Mouse (Mus musculus) neural tube, embryonic 13.5 days (tissue): ENCODE results near the gene Fkbp15. TPM values are rescaled to one million over a fixed set of nuclear protein-coding genes. Genes with fewer than 3 reads are reported as not detected.
A peak's percentile ranks its signal among the peaks of the same experiment; 100 is the strongest.

Experiments
- ATAC-seq: fragments of 200-750 bp; cut with Nextera tagmentation; 2 replicates; pipeline ENCODE4 v1.8.0; 2017; ENCODE audit warnings: low read depth, mild to moderate bottlenecking, moderate TSS enrichment, moderate library complexity
- H3K27ac ChIP-seq: fragments of 300-500 bp; sonication (generic); replicated peaks from 2 replicates; pipeline ENCODE4 v1.5.1; 2015; ENCODE audit warnings: moderate library complexity, mild to moderate bottlenecking, inconsistent platforms
- H3K27me3 ChIP-seq: fragments of 300-500 bp; sonication (generic); 2 replicates; pipeline ENCODE4 v1.6.1; 2015; ENCODE audit warnings: mild to moderate bottlenecking, inconsistent platforms
- H3K36me3 ChIP-seq: fragments of 300-500 bp; sonication (generic); 2 replicates; pipeline ENCODE4 v1.6.1; 2015; ENCODE audit warnings: mild to moderate bottlenecking, inconsistent platforms
- H3K4me1 ChIP-seq: fragments of 300-500 bp; sonication (generic); replicated peaks from 2 replicates; pipeline ENCODE4 v1.6.1; 2015; ENCODE audit warnings: inconsistent platforms
- H3K4me2 ChIP-seq: fragments of 300-500 bp; sonication (generic); 2 replicates; pipeline ENCODE4 v1.6.1; 2015; ENCODE audit warnings: inconsistent platforms, mild to moderate bottlenecking, moderate library complexity
- H3K4me3 ChIP-seq: fragments of 300-500 bp; sonication (generic); 2 replicates; pipeline ENCODE4 v1.5.1; 2015; ENCODE audit warnings: mild to moderate bottlenecking, inconsistent platforms
- H3K9ac ChIP-seq: fragments of 300-500 bp; sonication (generic); 2 replicates; pipeline ENCODE4 v1.6.1; 2015; ENCODE audit warnings: moderate library complexity, mild to moderate bottlenecking, inconsistent platforms
- H3K9me3 ChIP-seq: fragments of 300-500 bp; sonication (generic); 2 replicates; pipeline ENCODE4 v1.6.1; 2016; ENCODE audit warnings: inconsistent platforms
- WGBS: fragments of 180-500 bp; shearing (Covaris S2); methylation state at CpG from one replicate; pipeline ENCODE4 v1.1.7; 2015; 5-methylcytosine and 5-hydroxymethylcytosine counted together
- polyA plus RNA-seq: library from polyadenylated mRNA; unstranded; fragments of >200 nt; fragmentation: Nextera tagmentation; extraction: Ambion mirVana; gene quantifications from 2 replicates; pipeline ENCODE4 v1.2.1, GENCODE M21; 2015

Gene Fkbp15
- polyA plus RNA-seq = 24.8 and 24.9 TPM in 2 replicates

- Histone ChIP-seq H3K9ac (peak within 1 kb of the TSS; percentile 85), H3K4me3 (peak within 1 kb of the TSS; percentile 79), H3K9me3 (no peaks in the 10 kb centered on the region), H3K27ac (peak within 1 kb of the TSS; percentile 84), H3K36me3 (no peaks in the 10 kb centered on the region), H3K4me2 (peak within 1 kb of the TSS; percentile 87), H3K4me1 (peaks cover 30% of the 10 kb centered on the region), H3K27me3 (no peaks in the 10 kb centered on the region)
- under 1% methylated on average over 48 of the region's 51 CpGs for WGBS
- ATAC-seq = peak; percentile 100
Measured at GRCm38 (mm10) chr4:62360088-62360804, at the start of gene Fkbp15, which contains the start of gene Slc31a1. Gene Fkbp15 (minus strand): TSS chr4:62360548. Gene Slc31a1 (plus strand): TSS chr4:62360727.

- no peaks in the 10 kb centered on the region for H3K9me3 ChIP-seq
- peak overlapping the region; percentile 89 for H3K4me2 ChIP-seq
- ATAC-seq = no peak
- H3K27me3 ChIP-seq = no peaks in the 10 kb centered on the region
- WGBS = 41% methylated on average over 6 of the region's 6 CpGs
- peaks cover 34% of the 10 kb centered on the region for H3K36me3 ChIP-seq
- H3K27ac ChIP-seq = no peak overlapping the region
- H3K4me1 ChIP-seq = peaks cover 44% of the 10 kb centered on the region
- peak overlapping the region; percentile 82 for H3K4me3 ChIP-seq
- H3K9ac ChIP-seq = peak overlapping the region; percentile 82
Measured at GRCm38 (mm10) chr4:62409615-62410014, 49.3 kb upstream of the Fkbp15 start.

- Histone ChIP-seq H3K9ac (peak within 1 kb of the TSS; percentile 85), H3K27ac (peak within 1 kb of the TSS; percentile 85), H3K36me3 (peaks cover 30% of the 10 kb centered on the region), H3K4me3 (peak within 1 kb of the TSS; percentile 82), H3K9me3 (no peaks in the 10 kb centered on the region), H3K4me1 (peaks cover 51% of the 10 kb centered on the region), H3K27me3 (no peaks in the 10 kb centered on the region), H3K4me2 (peak within 1 kb of the TSS; percentile 89)
- peak; percentile 99 for ATAC-seq
- under 1% methylated on average over 39 of the region's 39 CpGs for WGBS
Measured at GRCm38 (mm10) chr4:62408601-62409282, 48.4 kb upstream of the Fkbp15 start, which contains the start of the genes Cdc26 and Prpf4. Gene Cdc26 (minus strand): TSS chr4:62408642. Gene Prpf4 (plus strand): TSS chr4:62408797.

DNA sequence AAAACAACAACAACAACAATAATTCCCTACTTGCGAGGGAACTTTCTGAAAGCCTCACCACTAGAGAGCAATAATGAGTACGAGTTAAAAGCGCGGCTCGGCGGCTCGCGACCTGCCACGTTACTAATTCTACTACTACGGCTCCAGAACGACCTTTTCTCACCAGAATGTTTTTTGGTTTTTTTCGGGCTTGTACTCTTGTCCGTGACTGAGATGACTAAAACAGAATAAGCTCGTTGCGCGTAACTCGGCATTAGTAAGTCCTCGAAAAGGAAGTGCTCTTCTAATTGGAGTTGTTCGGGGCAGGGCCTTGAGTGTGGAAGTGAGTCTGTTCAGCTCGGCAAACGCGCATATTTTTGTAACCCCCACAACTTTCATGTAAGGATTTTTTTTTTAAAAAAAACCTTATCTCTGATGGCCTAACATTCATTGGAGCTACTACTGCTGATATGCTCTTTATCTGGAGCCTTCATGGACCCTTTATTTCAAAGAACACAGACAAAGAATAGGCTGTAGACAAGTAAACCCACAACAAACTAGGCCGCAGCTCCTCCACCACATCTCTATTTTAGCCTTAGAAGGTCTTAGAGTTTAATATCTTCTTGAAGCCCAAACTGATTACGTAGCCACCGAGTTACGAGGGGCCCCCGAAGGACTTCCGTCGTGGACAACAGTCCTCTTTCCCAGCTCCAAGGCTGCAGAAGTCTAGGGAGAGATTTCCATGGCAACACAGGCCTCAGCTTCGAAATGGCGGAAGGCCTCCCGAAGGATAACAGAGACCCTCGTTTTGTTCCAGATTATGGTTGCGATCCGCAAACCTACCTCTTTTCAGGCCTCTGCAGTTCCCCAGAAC is 47.6 kb upstream of the Fkbp15 start:
- peak; percentile 57 for ATAC-seq
- under 1% methylated on average over 35 of the region's 35 CpGs for WGBS
- Histone ChIP-seq H3K4me1 (peaks cover 54% of the 10 kb centered on the region), H3K9me3 (no peaks in the 10 kb centered on the region), H3K4me3 (peak overlapping the region; percentile 82), H3K27me3 (no peaks in the 10 kb centered on the region), H3K4me2 (peak overlapping the region; percentile 51), H3K27ac (peak overlapping the region; percentile 72), H3K9ac (peak overlapping the region; percentile 85), H3K36me3 (peaks cover 26% of the 10 kb centered on the region)

GRCm38 (mm10) chr4:62406133-62406532 is 45.8 kb upstream of the Fkbp15 start:
- Histone ChIP-seq H3K4me1 (peaks cover 54% of the 10 kb centered on the region), H3K36me3 (peaks cover 27% of the 10 kb centered on the region), H3K27me3 (no peaks in the 10 kb centered on the region), H3K4me3 (no peak overlapping the region), H3K4me2 (peak overlapping the region; percentile 18; the same call in 1 of the 2 replicates), H3K9me3 (no peaks in the 10 kb centered on the region), H3K27ac (no peak overlapping the region), H3K9ac (no peak overlapping the region)
- no peak for ATAC-seq
- 78% methylated on average over 4 of the region's 4 CpGs for WGBS

- H3K4me3 ChIP-seq = no peak overlapping the region
- H3K9ac ChIP-seq = no peak overlapping the region
- WGBS = 92% methylated on average over 3 of the region's 3 CpGs
- no peak overlapping the region for H3K27ac ChIP-seq
- no peak for ATAC-seq
- 0 out of 2 replicates have a peak, but pooled peaks cover 5% of the 10 kb centered on the region for H3K4me1 ChIP-seq
- H3K27me3 ChIP-seq = no peaks in the 10 kb centered on the region
- H3K9me3 ChIP-seq = no peaks in the 10 kb centered on the region
- peaks cover 87% of the 10 kb centered on the region for H3K36me3 ChIP-seq
- H3K4me2 ChIP-seq = no peak overlapping the region
Measured at GRCm38 (mm10) chr4:62398956-62399355, 38.6 kb upstream of the Fkbp15 start.

GRCm38 (mm10) chr4:62397616-62398365 is 37.4 kb upstream of the Fkbp15 start:
- WGBS = 82% methylated on average over 4 of the region's 4 CpGs
- H3K4me1 ChIP-seq = no peaks in the 10 kb centered on the region
- H3K27ac ChIP-seq = no peak overlapping the region
- H3K4me3 ChIP-seq = no peak overlapping the region
- no peak for ATAC-seq
- H3K4me2 ChIP-seq = no peak overlapping the region
- no peaks in the 10 kb centered on the region for H3K9me3 ChIP-seq
- no peaks in the 10 kb centered on the region for H3K27me3 ChIP-seq
- H3K9ac ChIP-seq = no peak overlapping the region
- H3K36me3 ChIP-seq = peaks cover 88% of the 10 kb centered on the region

DNA sequence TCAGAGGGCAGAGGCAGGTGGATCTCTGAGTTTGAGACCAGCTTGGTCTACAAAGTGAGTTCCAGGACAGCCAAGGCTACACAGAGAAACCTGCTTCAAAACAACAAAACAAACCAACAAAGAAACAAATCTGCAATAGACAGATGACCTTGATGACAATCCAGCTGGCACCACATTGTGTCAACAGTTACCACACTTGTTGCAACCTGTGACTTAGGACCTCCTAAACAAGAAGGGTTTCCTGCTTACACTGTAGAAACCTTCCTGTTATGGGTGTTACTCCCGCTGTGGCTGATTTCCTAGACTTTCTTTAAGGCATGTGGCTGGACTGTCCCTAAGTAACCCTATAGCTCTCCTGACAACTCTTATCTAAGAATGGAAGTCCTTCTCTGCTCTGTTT is 35.5 kb upstream of the Fkbp15 start:
- Histone ChIP-seq H3K27ac (no peak overlapping the region), H3K27me3 (no peaks in the 10 kb centered on the region), H3K4me2 (no peak overlapping the region), H3K4me3 (no peak overlapping the region), H3K36me3 (peaks cover 88% of the 10 kb centered on the region), H3K9me3 (no peaks in the 10 kb centered on the region), H3K4me1 (no peaks in the 10 kb centered on the region), H3K9ac (no peak overlapping the region)
- ATAC-seq = no peak
- 97% methylated on average over 1 of the region's 1 CpGs for WGBS

DNA sequence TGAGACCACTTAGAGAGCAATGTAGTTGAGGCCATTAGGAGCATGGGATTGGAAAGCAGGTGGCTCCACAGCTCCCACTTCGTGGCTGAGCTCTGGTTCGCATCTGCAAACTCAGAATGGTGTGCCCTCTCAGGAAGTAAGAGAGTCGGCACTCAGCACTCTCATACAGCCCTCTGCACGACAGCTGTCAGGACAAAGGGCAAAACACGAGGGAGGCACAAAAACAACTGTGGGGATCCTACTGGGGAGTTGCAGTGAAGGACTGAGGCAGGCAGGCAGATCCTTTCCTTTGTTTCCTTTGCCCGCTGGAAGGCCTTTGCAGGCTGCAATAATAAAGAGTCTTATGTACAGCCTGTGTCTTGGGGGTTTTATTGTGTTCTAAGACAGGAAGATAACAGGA is 33.1 kb upstream of the Fkbp15 start:
- no peak overlapping the region for H3K9ac ChIP-seq
- 0 out of 2 replicates have a peak overlapping the region, but pooled peaks have one; percentile 4 for H3K27ac ChIP-seq
- WGBS = 9% methylated on average over 6 of the region's 6 CpGs
- no peaks in the 10 kb centered on the region for H3K27me3 ChIP-seq
- no peaks in the 10 kb centered on the region for H3K4me1 ChIP-seq
- H3K4me3 ChIP-seq = no peak overlapping the region
- peaks cover 87% of the 10 kb centered on the region for H3K36me3 ChIP-seq
- ATAC-seq = no peak
- H3K9me3 ChIP-seq = no peaks in the 10 kb centered on the region
- no peak overlapping the region for H3K4me2 ChIP-seq

DNA sequence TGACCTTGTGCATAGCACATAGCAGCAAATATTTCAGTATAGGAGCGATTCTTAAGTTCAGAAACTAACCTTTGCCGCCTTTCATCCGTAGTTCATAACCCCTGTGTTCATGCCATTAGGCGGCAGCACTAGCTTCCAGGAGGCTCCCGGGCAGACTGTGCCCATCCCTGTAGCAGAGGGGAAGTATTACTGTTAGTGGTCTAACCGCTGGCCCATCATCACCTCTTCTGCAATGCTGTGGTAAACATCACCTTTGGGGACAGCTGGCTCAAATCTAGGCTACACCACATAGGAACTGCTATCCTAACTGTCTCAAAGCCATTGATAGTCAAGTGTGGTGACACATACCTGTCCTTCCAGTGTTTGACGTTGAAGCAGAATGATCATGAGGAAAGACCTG is 31.5 kb upstream of the Fkbp15 start:
- ATAC-seq = no peak
- H3K9ac ChIP-seq = no peak overlapping the region
- peaks cover 84% of the 10 kb centered on the region for H3K36me3 ChIP-seq
- H3K27ac ChIP-seq = no peak overlapping the region
- H3K4me3 ChIP-seq = no peak overlapping the region
- H3K9me3 ChIP-seq = no peaks in the 10 kb centered on the region
- H3K4me2 ChIP-seq = no peak overlapping the region
- 89% methylated on average over 7 of the region's 7 CpGs for WGBS
- no peaks in the 10 kb centered on the region for H3K27me3 ChIP-seq
- no peaks in the 10 kb centered on the region for H3K4me1 ChIP-seq
